Mouse (Mus musculus) stomach, postnatal 0 days (tissue): ENCODE measurements at regions not wholly inside any gene's neighbourhood (a gene's known extent, or its start where the extent isn't known, plus 50 kb on each side); places are given as distances from the start of the nearest gene placed in this dataset.

Source experiments
- ATAC-seq: fragments of 200-750 bp; cut with Nextera tagmentation; 2 replicates; pipeline ENCODE4 v1.8.0; 2017; ENCODE audit not compliant: low FRiP score, low TSS enrichment
- DNase-seq: peaks from one replicate; pipeline ENCODE4 v3.0.0-alpha.2; 2016; ENCODE audit warnings: low spot score
- H3K27ac ChIP-seq: fragments of 300-500 bp; sonication (generic); replicated peaks from 2 replicates; pipeline ENCODE4 v1.5.1; 2014; ENCODE audit warnings: mild to moderate bottlenecking, control low read depth
- H3K27me3 ChIP-seq: fragments of 300-500 bp; sonication (generic); 2 replicates; pipeline ENCODE4 v1.6.1; 2014; ENCODE audit warnings: low read length; ENCODE audit not compliant: control insufficient read depth, insufficient read depth
- H3K36me3 ChIP-seq: fragments of 300-500 bp; sonication (generic); 2 replicates; pipeline ENCODE4 v1.6.1; 2014; ENCODE audit warnings: low read length, mixed read lengths; ENCODE audit not compliant: control insufficient read depth, insufficient read depth
- H3K4me1 ChIP-seq: fragments of 300-500 bp; sonication (generic); replicated peaks from 2 replicates; pipeline ENCODE4 v1.6.1; 2014; ENCODE audit warnings: antibody characterized with exemption; ENCODE audit not compliant: control insufficient read depth, insufficient read depth
- H3K4me2 ChIP-seq: fragments of 300-500 bp; sonication (generic); replicated peaks from 2 replicates; pipeline ENCODE4 v1.6.1; 2014; ENCODE audit warnings: low read depth, mild to moderate bottlenecking, control low read depth, moderate library complexity
- H3K4me3 ChIP-seq: fragments of 300-500 bp; sonication (generic); 2 replicates; pipeline ENCODE4 v1.5.1; 2014; ENCODE audit warnings: low read depth, low read length, control low read depth
- H3K9ac ChIP-seq: fragments of 300-500 bp; sonication (generic); 2 replicates; pipeline ENCODE4 v1.6.1; 2014; ENCODE audit warnings: mild to moderate bottlenecking, low read length, control low read depth, mixed read lengths
- H3K9me3 ChIP-seq: fragments of 300-500 bp; sonication (generic); 2 replicates; pipeline ENCODE4 v1.6.1; 2016; ENCODE audit warnings: low read length; ENCODE audit not compliant: control insufficient read depth
- CTCF ChIP-seq: IDR thresholded peaks from 2 replicates; pipeline ENCODE4 v1.5.1; 2016; ENCODE audit warnings: antibody characterized with exemption, low read depth, mild to moderate bottlenecking, moderate library complexity
- EP300 ChIP-seq: optimal IDR thresholded peaks from 2 replicates; pipeline ENCODE3; 2016; ENCODE audit warnings: antibody characterized with exemption
- WGBS: fragments of 180-500 bp; shearing (Covaris S2); extraction: QIAGEN DNeasy Blood & Tissue Kit; methylation state at CpG from one replicate; pipeline ENCODE4 v1.1.7; 2014; 5-methylcytosine and 5-hydroxymethylcytosine counted together

GRCm38 (mm10) chr15:51104362-51104761, 2780.3 kb upstream of the Gm7489 start:
- DNase-seq, result no peak
- WGBS, result 15% methylated on average over 10 of the region's 10 CpGs

DNA sequence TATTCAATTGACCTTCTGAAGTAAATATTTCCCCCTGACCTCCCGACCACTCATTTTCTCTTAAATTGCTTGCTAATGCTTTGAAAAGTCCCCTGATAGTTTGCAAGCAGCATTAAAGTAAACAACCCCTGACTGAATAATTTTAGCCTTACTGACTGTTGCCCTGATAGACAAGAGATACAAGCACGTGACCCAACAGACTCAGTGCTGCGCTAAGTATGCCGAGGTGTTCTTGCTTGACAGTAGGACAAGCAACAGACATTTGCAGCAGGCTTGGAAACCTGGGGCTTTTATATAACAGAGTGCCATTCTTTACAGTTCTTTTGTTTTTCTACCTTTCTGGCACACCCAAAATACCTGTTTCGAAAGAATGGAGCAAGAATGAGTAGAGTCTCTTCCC, 2779.9 kb upstream of the Gm7489 start:
- Histone ChIP-seq H3K27ac (no peak overlapping the region), H3K4me2 (peak overlapping the region; percentile 42; the same call in 1 of the 2 replicates), H3K27me3 (no peaks in the 10 kb centered on the region), H3K4me1 (no peaks in the 10 kb centered on the region), H3K9ac (no peak overlapping the region), H3K4me3 (peak overlapping the region; percentile 10; the same call in 1 of the 2 replicates), H3K36me3 (no peaks in the 10 kb centered on the region), H3K9me3 (no peaks in the 10 kb centered on the region)
- TF ChIP-seq EP300, result no peak
- TF ChIP-seq CTCF, result no peak
- ATAC-seq, result no peak
- 34% methylated on average over 5 of the region's 5 CpGs for WGBS
- no peak for DNase-seq

More at GRCm38 (mm10) chr15:51104362-51104761, 2780.3 kb upstream of the Gm7489 start:
- H3K27ac ChIP-seq, result no peak overlapping the region
- TF ChIP-seq EP300, result no peak
- TF ChIP-seq CTCF, result no peak
- no peaks in the 10 kb centered on the region for H3K36me3 ChIP-seq
- no peak overlapping the region for H3K9ac ChIP-seq
- ATAC-seq, result no peak
- H3K9me3 ChIP-seq, result no peaks in the 10 kb centered on the region
- peak overlapping the region; percentile 42; the same call in 1 of the 2 replicates for H3K4me2 ChIP-seq
- no peaks in the 10 kb centered on the region for H3K4me1 ChIP-seq
- H3K4me3 ChIP-seq, result peak overlapping the region; percentile 10; the same call in 1 of the 2 replicates
- no peaks in the 10 kb centered on the region for H3K27me3 ChIP-seq

- ATAC-seq (no peak), DNase-seq (no peak)
- Histone ChIP-seq H3K27ac (no peak overlapping the region), H3K4me2 (peak overlapping the region; percentile 37), H3K36me3 (no peaks in the 10 kb centered on the region), H3K4me1 (no peaks in the 10 kb centered on the region), H3K27me3 (no peaks in the 10 kb centered on the region), H3K4me3 (peak overlapping the region; percentile 10; the same call in 1 of the 2 replicates), H3K9me3 (no peaks in the 10 kb centered on the region), H3K9ac (no peak overlapping the region)
- TF ChIP-seq CTCF (no peak), EP300 (no peak)
- 51% methylated on average over 17 of the region's 17 CpGs for WGBS
Measured at GRCm38 (mm10) chr15:51105359-51106008, 2779.2 kb upstream of the Gm7489 start.

GRCm38 (mm10) chr15:51110186-51110585, 2774.5 kb upstream of the Gm7489 start:
- H3K9me3 ChIP-seq, result no peaks in the 10 kb centered on the region
- H3K4me2 ChIP-seq, result no peak overlapping the region
- no peak overlapping the region for H3K9ac ChIP-seq
- DNase-seq, result no peak
- WGBS, result 63% methylated on average over 3 of the region's 3 CpGs
- H3K4me3 ChIP-seq, result no peak overlapping the region
- no peak overlapping the region for H3K27ac ChIP-seq
- ATAC-seq, result no peak
- no peaks in the 10 kb centered on the region for H3K27me3 ChIP-seq
- no peaks in the 10 kb centered on the region for H3K36me3 ChIP-seq
- no peak for TF ChIP-seq EP300
- TF ChIP-seq CTCF, result no peak
- no peaks in the 10 kb centered on the region for H3K4me1 ChIP-seq

- TF ChIP-seq EP300, result no peak
- H3K9ac ChIP-seq, result no peak overlapping the region
- no peaks in the 10 kb centered on the region for H3K36me3 ChIP-seq
- WGBS, result 39% methylated on average over 2 of the region's 2 CpGs
- no peaks in the 10 kb centered on the region for H3K27me3 ChIP-seq
- H3K4me1 ChIP-seq, result no peaks in the 10 kb centered on the region
- no peak overlapping the region for H3K4me2 ChIP-seq
- DNase-seq (no peak), ATAC-seq (no peak)
- no peak overlapping the region for H3K27ac ChIP-seq
- H3K9me3 ChIP-seq, result no peaks in the 10 kb centered on the region
- H3K4me3 ChIP-seq, result no peak overlapping the region
Measured at GRCm38 (mm10) chr15:51125896-51126295, 2758.8 kb upstream of the Gm7489 start.

DNA sequence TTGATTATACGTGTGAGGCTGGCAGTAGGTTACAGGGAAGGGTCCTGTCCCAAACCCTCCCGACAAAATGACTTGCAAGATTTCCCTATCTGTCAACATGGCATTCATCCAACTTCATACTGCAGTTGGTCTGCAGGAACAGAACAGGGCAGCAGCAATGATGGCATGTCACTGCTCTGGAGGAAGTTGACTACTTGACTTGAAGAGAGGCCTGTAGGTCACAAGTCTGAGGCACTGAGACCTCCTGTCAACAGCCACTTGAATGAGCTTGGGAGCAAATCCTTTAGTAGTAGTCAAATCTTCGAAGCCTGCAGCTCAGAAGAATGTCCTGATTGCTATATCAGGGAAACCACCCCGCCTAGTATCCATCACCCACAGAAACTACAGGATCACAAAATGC, 2753.7 kb upstream of the Gm7489 start:
- 62% methylated on average over 4 of the region's 4 CpGs for WGBS
- ATAC-seq, result no peak

More for the DNA sequence above, 2753.7 kb upstream of the Gm7489 start:
- no peaks in the 10 kb centered on the region for H3K36me3 ChIP-seq
- no peak overlapping the region for H3K27ac ChIP-seq
- no peak for TF ChIP-seq CTCF
- TF ChIP-seq EP300, result no peak
- H3K9ac ChIP-seq, result no peak overlapping the region
- no peaks in the 10 kb centered on the region for H3K9me3 ChIP-seq
- no peaks in the 10 kb centered on the region for H3K27me3 ChIP-seq
- DNase-seq, result no peak
- H3K4me3 ChIP-seq, result no peak overlapping the region
- H3K4me2 ChIP-seq, result no peak overlapping the region
- H3K4me1 ChIP-seq, result no peaks in the 10 kb centered on the region
